Mouse (Mus musculus): ENCODE results near the gene Adra1b. TPM values are rescaled to one million over a fixed set of nuclear protein-coding genes. Genes with fewer than 3 reads are reported as not detected.

The Adra1b gene
- polyA plus RNA-seq, 1 experiment from 2014 or later = 0.04 TPM

DNA sequence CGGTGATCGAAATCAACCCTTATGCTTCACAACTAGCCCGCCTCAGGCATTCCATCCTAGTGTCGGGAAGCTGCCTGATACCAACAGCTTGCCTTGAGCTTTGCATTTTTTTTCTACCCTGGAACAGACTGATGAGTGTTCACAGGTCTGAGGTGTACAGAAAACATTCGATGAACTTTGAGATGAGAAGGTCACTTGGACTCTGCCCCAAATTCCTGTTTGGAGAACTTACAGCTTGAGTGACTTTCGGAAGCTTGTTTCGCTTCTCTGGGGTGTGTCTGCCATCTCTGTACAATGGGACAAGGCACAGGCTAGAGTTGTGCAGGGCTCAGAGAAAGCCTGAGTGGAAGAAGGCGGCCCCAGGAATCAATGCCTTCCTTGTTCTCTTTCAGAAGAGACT, 12.3 kb downstream of the Adra1b start:
- H3K4me3 ChIP-seq = no peak overlapping the region
- 90% methylated on average over 8 of the region's 8 CpGs for WGBS
- H3K4me1 ChIP-seq = no peaks in the 10 kb centered on the region
- no peaks in the 10 kb centered on the region for H3K9me3 ChIP-seq (replicated peaks)
- no peaks in the 10 kb centered on the region for H3K36me3 ChIP-seq
- no peak overlapping the region for H3K27ac ChIP-seq
- no peaks in the 10 kb centered on the region for H3K27me3 ChIP-seq (ENCODE audit: low read depth, poor library complexity, severe bottlenecking)
- no peak for DNase-seq (ENCODE audit: low spot score)

DNA sequence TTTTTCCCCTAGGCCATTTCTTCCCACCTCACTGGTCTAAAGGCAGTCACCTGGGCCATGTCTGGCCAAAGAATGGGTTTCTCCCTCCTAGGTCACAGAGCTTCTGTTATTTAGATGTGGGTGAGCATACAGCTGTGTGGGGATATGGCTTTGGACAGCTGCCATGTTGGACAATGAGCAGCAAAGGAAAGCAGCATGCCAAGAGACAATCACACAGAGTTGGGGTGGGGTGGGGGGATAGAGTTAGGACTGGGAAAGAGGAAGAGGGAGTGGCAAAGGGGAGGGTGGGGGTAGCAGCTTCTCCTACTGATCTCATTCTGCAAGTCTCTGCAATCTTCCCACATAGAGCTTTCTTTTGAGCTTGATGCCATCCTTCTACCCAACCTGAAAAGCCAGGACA, 13.4 kb downstream of the Adra1b start:
- H3K9me3 ChIP-seq (replicated peaks) = no peaks in the 10 kb centered on the region
- H3K27me3 ChIP-seq (ENCODE audit: low read depth, poor library complexity, severe bottlenecking) = no peaks in the 10 kb centered on the region
- H3K27ac ChIP-seq = no peak overlapping the region
- no peaks in the 10 kb centered on the region for H3K4me1 ChIP-seq
- no peak overlapping the region for H3K4me3 ChIP-seq
- no peak for DNase-seq (ENCODE audit: low spot score)
- H3K36me3 ChIP-seq = no peaks in the 10 kb centered on the region

DNA sequence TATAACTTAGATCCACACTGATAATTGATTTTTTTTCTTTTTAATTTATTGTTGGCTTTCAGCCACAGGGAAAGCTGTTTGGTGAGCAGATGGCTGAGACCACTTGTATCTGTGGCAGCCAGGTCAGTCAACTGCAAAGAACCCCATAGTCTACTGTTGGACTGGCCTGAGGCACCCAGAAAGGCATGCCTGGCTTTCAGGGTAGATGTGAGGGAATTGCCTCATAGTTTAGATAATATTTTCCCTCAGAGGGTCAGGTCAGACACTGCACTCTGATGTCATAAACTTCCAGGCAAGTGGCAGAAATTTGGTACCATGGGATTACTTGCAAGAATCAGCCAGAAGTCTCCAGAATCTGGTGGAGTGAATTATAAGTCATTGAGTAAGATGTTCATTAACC, 16.5 kb downstream of the Adra1b start:
- no peaks in the 10 kb centered on the region for H3K27me3 ChIP-seq (ENCODE audit: low read depth, poor library complexity, severe bottlenecking)
- H3K9me3 ChIP-seq (replicated peaks) = no peaks in the 10 kb centered on the region
- no peaks in the 10 kb centered on the region for H3K4me1 ChIP-seq
- no peak overlapping the region for H3K27ac ChIP-seq
- no peak overlapping the region for H3K4me3 ChIP-seq
- H3K36me3 ChIP-seq = no peaks in the 10 kb centered on the region
- no peak for DNase-seq (ENCODE audit: low spot score)

DNA sequence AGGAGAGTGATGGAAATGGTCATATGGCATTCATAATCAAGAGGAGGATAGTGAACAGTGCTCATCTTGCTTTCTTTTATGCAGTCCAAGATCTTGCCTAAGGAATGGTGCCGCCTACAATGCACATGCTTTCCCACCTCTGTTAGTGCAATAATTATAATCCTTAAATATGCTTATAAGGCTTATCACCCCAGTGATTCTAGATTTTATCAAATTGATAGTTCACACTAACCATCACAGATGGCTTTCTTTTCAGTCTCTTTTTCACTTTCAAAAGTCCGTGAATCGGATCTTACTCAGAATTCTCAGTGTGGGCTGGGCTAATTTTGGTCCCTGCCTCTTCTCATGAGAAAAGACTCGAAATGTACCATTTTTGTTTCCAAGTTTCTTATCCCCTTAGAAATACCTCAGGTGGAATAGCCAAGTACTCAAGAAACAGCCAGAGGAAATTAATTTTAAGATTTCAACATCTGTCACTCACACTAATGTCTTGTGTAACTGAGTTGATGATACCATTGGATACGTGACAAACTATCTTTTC, 17.3 kb downstream of the Adra1b start:
- WGBS = 88% methylated on average over 5 of the region's 5 CpGs
- Histone ChIP-seq H3K36me3 (no peaks in the 10 kb centered on the region), H3K4me3 (no peak overlapping the region), H3K27ac (no peak overlapping the region), H3K9me3 (replicated peaks) (no peaks in the 10 kb centered on the region), H3K27me3 (ENCODE audit: low read depth, poor library complexity, severe bottlenecking) (no peaks in the 10 kb centered on the region), H3K4me1 (no peaks in the 10 kb centered on the region)
- DNase-seq (ENCODE audit: low spot score) = no peak

GRCm38 (mm10) chr11:43877211-43877610, 23.8 kb downstream of the Adra1b start:
- H3K27me3 ChIP-seq (ENCODE audit: low read depth, poor library complexity, severe bottlenecking) = no peaks in the 10 kb centered on the region
- no peak overlapping the region for H3K27ac ChIP-seq
- DNase-seq (ENCODE audit: low spot score) = no peak
- no peaks in the 10 kb centered on the region for H3K4me1 ChIP-seq
- WGBS = 90% methylated on average over 5 of the region's 5 CpGs
- H3K4me3 ChIP-seq = no peak overlapping the region
- H3K9me3 ChIP-seq (replicated peaks) = no peaks in the 10 kb centered on the region
- H3K36me3 ChIP-seq = no peaks in the 10 kb centered on the region

- no peaks in the 10 kb centered on the region for H3K4me1 ChIP-seq
- no peaks in the 10 kb centered on the region for H3K27me3 ChIP-seq (ENCODE audit: low read depth, poor library complexity, severe bottlenecking)
- no peaks in the 10 kb centered on the region for H3K9me3 ChIP-seq (replicated peaks)
- DNase-seq (ENCODE audit: low spot score) = no peak
- H3K36me3 ChIP-seq = no peaks in the 10 kb centered on the region
- 76% methylated on average over 4 of the region's 4 CpGs for WGBS
- no peak overlapping the region for H3K27ac ChIP-seq
- H3K4me3 ChIP-seq = no peak overlapping the region
These were observed 33.2 kb downstream of the Adra1b start for GRCm38 (mm10) chr11:43867721-43868281.

DNA sequence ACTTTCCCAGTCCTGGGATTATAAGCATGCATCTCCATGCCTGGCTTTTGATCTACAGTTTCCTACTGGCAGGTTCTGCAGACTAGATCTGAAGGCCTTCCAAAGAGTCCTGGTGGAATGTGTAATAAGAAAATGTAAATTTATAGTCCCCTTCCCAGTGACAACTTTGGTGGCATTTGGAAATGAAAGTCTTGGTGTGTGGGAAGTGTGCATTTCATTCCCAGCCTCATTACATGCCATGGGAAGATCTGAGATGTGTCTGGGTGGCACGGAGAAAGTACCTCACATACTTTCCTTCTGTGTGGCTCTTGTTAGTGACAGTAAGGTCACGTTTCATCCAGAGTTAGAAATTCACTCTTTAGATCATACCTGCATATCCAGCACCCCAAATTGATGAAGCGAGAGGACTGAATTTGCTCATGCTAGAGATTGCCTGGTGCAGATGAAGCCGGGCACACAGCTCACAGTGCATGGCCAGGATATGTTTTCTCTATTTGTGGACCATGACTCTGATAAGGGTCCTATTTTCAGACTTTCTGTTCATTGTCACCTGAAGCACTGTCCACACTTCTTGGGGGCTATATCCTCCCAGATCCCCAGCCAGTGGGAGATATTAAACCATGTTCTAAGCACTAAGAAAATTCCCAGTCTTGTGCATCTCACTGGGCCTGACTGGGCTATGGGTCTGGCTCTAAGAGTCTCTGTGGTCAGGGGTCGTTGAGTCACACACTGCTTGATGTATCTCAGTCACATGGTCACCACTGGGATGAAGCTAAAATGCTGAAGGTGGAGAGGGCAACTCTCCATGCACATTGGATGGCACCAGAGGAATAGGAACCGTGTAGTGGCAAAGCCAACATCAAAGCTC, 35.5 kb downstream of the Adra1b start:
- 82% methylated on average over 6 of the region's 6 CpGs for WGBS
- no peaks in the 10 kb centered on the region for H3K4me1 ChIP-seq

GRCm38 (mm10) chr11:43853046-43853445, 48.0 kb downstream of the Adra1b start:
- no peak overlapping the region for H3K4me3 ChIP-seq
- H3K27ac ChIP-seq = no peak overlapping the region
- H3K27me3 ChIP-seq (ENCODE audit: low read depth, poor library complexity, severe bottlenecking) = no peaks in the 10 kb centered on the region
- WGBS = 78% methylated on average over 6 of the region's 6 CpGs
- H3K36me3 ChIP-seq = no peaks in the 10 kb centered on the region
- no peaks in the 10 kb centered on the region for H3K9me3 ChIP-seq (replicated peaks)
- no peaks in the 10 kb centered on the region for H3K4me1 ChIP-seq
- no peak for DNase-seq (ENCODE audit: low spot score)

More for the DNA sequence above, 35.5 kb downstream of the Adra1b start:
- no peak overlapping the region for H3K27ac ChIP-seq
- H3K27me3 ChIP-seq (ENCODE audit: low read depth, poor library complexity, severe bottlenecking) = no peaks in the 10 kb centered on the region
- no peak overlapping the region for H3K4me3 ChIP-seq
- H3K36me3 ChIP-seq = no peaks in the 10 kb centered on the region
- H3K9me3 ChIP-seq (replicated peaks) = no peaks in the 10 kb centered on the region
- no peak for DNase-seq (ENCODE audit: low spot score)

- DNase-seq (ENCODE audit: low spot score) = no peak
- H3K4me3 ChIP-seq = no peak overlapping the region
- 87% methylated on average over 4 of the region's 4 CpGs for whole genome bisulfite sequencing
These were observed 53.0 kb downstream of the Adra1b start for GRCm38 (mm10) chr11:43848056-43848455.

GRCm38 (mm10) chr11:43841596-43841995, 59.4 kb downstream of the Adra1b start:
- no peak overlapping the region for H3K4me3 ChIP-seq

More at GRCm38 (mm10) chr11:43848056-43848455, 53.0 kb downstream of the Adra1b start:
- no peaks in the 10 kb centered on the region for H3K4me1 ChIP-seq
- no peak overlapping the region for H3K27ac ChIP-seq
- no peaks in the 10 kb centered on the region for H3K27me3 ChIP-seq (ENCODE audit: low read depth, poor library complexity, severe bottlenecking)
- no peaks in the 10 kb centered on the region for H3K9me3 ChIP-seq (replicated peaks)
- H3K36me3 ChIP-seq = no peaks in the 10 kb centered on the region

DNA sequence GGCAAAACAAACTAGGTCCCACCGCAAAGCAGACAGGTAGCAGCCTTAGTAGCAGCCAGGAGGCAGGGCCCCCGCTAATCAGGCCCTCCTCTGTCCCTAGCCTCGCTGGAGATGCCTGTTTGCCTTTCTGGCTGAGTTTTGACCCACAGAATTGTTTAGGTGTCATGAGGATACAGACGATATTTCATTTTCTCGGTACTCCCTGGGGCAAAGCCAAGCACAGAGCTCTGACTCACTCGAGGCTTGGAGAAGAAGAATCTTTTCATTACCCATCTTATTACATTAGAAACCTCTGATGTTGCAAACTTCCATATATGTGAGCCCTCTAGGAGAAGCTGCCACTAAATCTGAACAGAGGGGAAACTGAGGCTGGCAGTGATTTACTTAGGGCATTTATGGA, 60.5 kb downstream of the Adra1b start:
- DNase-seq (ENCODE audit: low spot score) = no peak
- Histone ChIP-seq H3K27me3 (ENCODE audit: low read depth, poor library complexity, severe bottlenecking) (peaks cover 31% of the 10 kb centered on the region), H3K36me3 (no peaks in the 10 kb centered on the region), H3K9me3 (replicated peaks) (no peaks in the 10 kb centered on the region), H3K4me3 (no peak overlapping the region), H3K27ac (no peak overlapping the region), H3K4me1 (peaks cover 8% of the 10 kb centered on the region; the same call in 1 of the 2 replicates)
- WGBS = 77% methylated on average over 6 of the region's 6 CpGs

More at GRCm38 (mm10) chr11:43841596-43841995, 59.4 kb downstream of the Adra1b start:
- no peaks in the 10 kb centered on the region for H3K9me3 ChIP-seq (replicated peaks)
- H3K36me3 ChIP-seq = no peaks in the 10 kb centered on the region
- peaks cover 20% of the 10 kb centered on the region for H3K27me3 ChIP-seq (ENCODE audit: low read depth, poor library complexity, severe bottlenecking)
- WGBS = 64% methylated on average over 10 of the region's 10 CpGs
- DNase-seq (ENCODE audit: low spot score) = no peak
- H3K27ac ChIP-seq = no peak overlapping the region
- H3K4me1 ChIP-seq = peaks cover under 1% of the 10 kb centered on the region; the same call in 1 of the 2 replicates

- H3K4me3 ChIP-seq = peak overlapping the region; percentile 60
- WGBS = 7% methylated on average over 68 of the region's 68 CpGs
- H3K27ac ChIP-seq = peak overlapping the region; percentile 21; the same call in 1 of the 2 replicates
- peak; percentile 88 for DNase-seq (ENCODE audit: low spot score)
- H3K9me3 ChIP-seq (replicated peaks) = no peaks in the 10 kb centered on the region
- H3K36me3 ChIP-seq = no peaks in the 10 kb centered on the region
- peaks cover 8% of the 10 kb centered on the region; the same call in 1 of the 2 replicates for H3K4me1 ChIP-seq
- H3K27me3 ChIP-seq (ENCODE audit: low read depth, poor library complexity, severe bottlenecking) = peaks cover 48% of the 10 kb centered on the region
These were observed 64.9 kb downstream of the Adra1b start for GRCm38 (mm10) chr11:43835880-43836740.

All from limb, embryonic 10.5 days (tissue).